Comparison of ENCODE assay signal across 18 mouse cellular contexts in genomic region chr4:130988219-130988839, GRCm38 (mm10). TPM values are rescaled to one million over a fixed set of nuclear protein-coding genes. Genes with fewer than 3 reads are reported as not detected.
"Had no signal": no experiment of that assay in that cellular context is flagged by ENCODE, and none has a peak within 500 bp of the region (broad histone marks: within the 10 kb centered on the region; RNA-seq: fewer than 3 reads in every experiment).

No protein-coding gene starts in this region.

- DNase-seq: kidney, postnatal 10 days; lung, adult 2 months; lung, postnatal 36 days; right cerebral cortex, adult 18-20 months; right cerebral cortex, postnatal 25 days; thymus, adult 2 months; thymus, postnatal 25 days had no signal

- H3K4me1 ChIP-seq: liver, embryonic 15.5 days had no signal

- H3K4me3 ChIP-seq: left cerebral cortex, adult 2 months; limb, embryonic 10.5 days; liver, embryonic 15.5 days; midbrain, embryonic 13.5 days; neural tube, embryonic 15.5 days had no signal

- H3K9me3 ChIP-seq: limb, embryonic 10.5 days; liver, embryonic 15.5 days; midbrain, embryonic 13.5 days; neural tube, embryonic 15.5 days had no signal

- H3K4me2 ChIP-seq: liver, embryonic 11.5 days; liver, embryonic 15.5 days; midbrain, embryonic 13.5 days; neural tube, embryonic 15.5 days had no signal

- H3K27ac ChIP-seq: left cerebral cortex, adult 2 months; limb, embryonic 10.5 days; liver, embryonic 15.5 days; midbrain, embryonic 13.5 days; neural tube, embryonic 15.5 days had no signal

- ATAC-seq: lung, postnatal 0 days; midbrain, embryonic 13.5 days had no signal

- H3K36me3 ChIP-seq: limb, embryonic 10.5 days; liver, embryonic 15.5 days; midbrain, embryonic 13.5 days; neural tube, embryonic 15.5 days had no signal

- H3K9ac ChIP-seq: liver, embryonic 15.5 days; midbrain, embryonic 13.5 days; neural tube, embryonic 15.5 days had no signal

- H3K27me3 ChIP-seq: liver, embryonic 15.5 days; neural tube, embryonic 15.5 days had no signal

RNA-seq across cellular contexts. Expression of gene Matn1, which starts 44.1 kb away (rescaled TPM):
- polyA plus RNA-seq: lung, postnatal 0 days; midbrain, embryonic 13.5 days; neural tube, embryonic 11.5 days; small intestine, adult 2 months; testis, adult 2 months; urinary bladder, adult 2 months had no signal
